Mouse (Mus musculus) lung, embryonic 14.5 days (tissue): ENCODE results near the gene Tmem176b. TPM values are rescaled to one million over a fixed set of nuclear protein-coding genes. Genes with fewer than 3 reads are reported as not detected.
"Not testable (repeated sequence)": the region's sequence is repeated elsewhere in the genome, so short reads cannot be mapped to it uniquely, and the experiment has no call there.

ENCODE experiments used
- ATAC-seq: fragments of 200-750 bp; cut with Nextera tagmentation; 2 replicates; pipeline ENCODE4 v1.8.0; 2017; ENCODE audit warnings: mild to moderate bottlenecking, moderate TSS enrichment, moderate library complexity; ENCODE audit not compliant: insufficient read depth
- DNase-seq: peaks from one replicate; pipeline ENCODE4 v3.0.0-alpha.2; 2015
- H3K27ac ChIP-seq: fragments of 300-500 bp; sonication (generic); 2 replicates; pipeline ENCODE4 v1.5.1; 2014; ENCODE audit warnings: low read depth, mild to moderate bottlenecking, moderate library complexity
- H3K27me3 ChIP-seq: fragments of 300-500 bp; sonication (generic); 2 replicates; pipeline ENCODE4 v1.6.1; 2014; ENCODE audit warnings: low read length, control low read depth; ENCODE audit not compliant: insufficient read depth
- H3K36me3 ChIP-seq: fragments of 300-500 bp; sonication (generic); 2 replicates; pipeline ENCODE4 v1.6.1; 2014; ENCODE audit warnings: control low read depth; ENCODE audit not compliant: insufficient read depth
- H3K4me1 ChIP-seq: fragments of 300-500 bp; sonication (generic); 2 replicates; pipeline ENCODE4 v1.6.1; 2014; ENCODE audit warnings: antibody characterized with exemption, control low read depth; ENCODE audit not compliant: insufficient read depth
- H3K4me2 ChIP-seq: fragments of 300-500 bp; sonication (generic); 2 replicates; pipeline ENCODE4 v1.6.1; 2014; ENCODE audit warnings: mild to moderate bottlenecking
- H3K4me3 ChIP-seq: fragments of 300-500 bp; sonication (generic); 2 replicates; pipeline ENCODE4 v1.5.1; 2014; ENCODE audit warnings: low read depth, low read length
- H3K9ac ChIP-seq: fragments of 300-500 bp; sonication (generic); 2 replicates; pipeline ENCODE4 v1.6.1; 2014
- H3K9me3 ChIP-seq: fragments of 300-500 bp; sonication (generic); 2 replicates; pipeline ENCODE4 v1.6.1; 2016; ENCODE audit warnings: low read depth, low read length, control low read depth
- CTCF ChIP-seq: IDR thresholded peaks from 2 replicates; pipeline ENCODE4 v1.5.1; 2016; ENCODE audit warnings: antibody characterized with exemption, low read depth
- WGBS: fragments of 180-500 bp; shearing (Covaris S2); extraction: QIAGEN DNeasy Blood & Tissue Kit; methylation state at CpG from one replicate; pipeline ENCODE4 v1.1.7; 2014; 5-methylcytosine and 5-hydroxymethylcytosine counted together
- polyA plus RNA-seq: library from polyadenylated mRNA; unstranded; fragments of >200 nt; fragmentation: Nextera tagmentation; extraction: Ambion mirVana; gene quantifications from 2 replicates; pipeline ENCODE4 v1.2.1, GENCODE M21; 2014

The Tmem176b gene
- polyA plus RNA-seq, 1 experiment from 2014 or later: 409 TPM

DNA sequence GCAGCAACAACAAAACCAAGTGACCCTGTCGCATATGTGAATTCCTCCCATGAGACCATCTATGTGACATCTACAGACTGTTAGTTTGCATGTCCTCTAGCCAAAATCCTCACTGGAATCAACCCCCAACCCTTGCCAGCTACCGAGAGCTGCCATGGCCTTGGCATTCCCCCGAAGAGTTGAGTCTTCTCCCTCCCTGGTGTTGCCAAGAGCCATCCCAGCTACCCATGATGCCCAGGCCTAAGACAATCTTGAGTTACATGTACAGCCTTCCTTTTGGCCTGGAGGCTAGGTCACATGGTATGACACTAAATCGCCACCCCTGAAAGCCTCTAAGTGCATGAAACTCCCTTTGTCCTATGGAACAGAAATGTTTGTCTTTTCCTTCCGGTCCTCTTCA lies 10.2 kb downstream of the Tmem176b start:
- no peak overlapping the region for H3K9ac ChIP-seq
- H3K4me1 ChIP-seq: 0 out of 2 replicates have a peak, but pooled peaks cover 3% of the 10 kb centered on the region
- no peak overlapping the region for H3K4me3 ChIP-seq
- ATAC-seq (no peak), DNase-seq (no peak)
- no peak for TF ChIP-seq CTCF
- WGBS: 85% methylated on average over 5 of the region's 5 CpGs
- no peak overlapping the region for H3K4me2 ChIP-seq
- H3K27me3 ChIP-seq: no peaks in the 10 kb centered on the region
- H3K27ac ChIP-seq: no peak overlapping the region
- peaks cover 40% of the 10 kb centered on the region for H3K36me3 ChIP-seq
- H3K9me3 ChIP-seq: no peaks in the 10 kb centered on the region

DNA sequence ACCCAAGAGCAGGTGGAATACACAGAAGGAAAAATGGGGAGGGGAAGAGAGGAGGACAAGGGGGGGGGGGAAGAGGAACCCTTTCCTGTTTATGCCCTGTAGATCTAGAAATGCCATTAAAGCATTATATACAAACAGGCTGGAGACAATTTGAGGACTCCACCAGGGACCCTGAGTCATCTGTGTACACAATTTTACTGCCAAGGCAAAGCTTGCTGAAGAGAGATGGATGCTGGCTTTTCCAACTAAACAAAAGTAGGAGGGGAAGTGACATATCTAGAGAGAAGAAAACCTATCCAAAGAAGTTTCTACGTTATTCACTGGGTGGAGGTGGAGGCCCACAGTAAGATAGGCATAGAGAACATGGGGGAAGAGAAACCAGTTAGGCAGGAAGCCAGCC lies 11.1 kb downstream of the Tmem176b start:
- Histone ChIP-seq H3K27me3 (no peaks in the 10 kb centered on the region), H3K4me3 (no peak overlapping the region), H3K27ac (no peak overlapping the region), H3K4me2 (no peak overlapping the region), H3K9me3 (no peaks in the 10 kb centered on the region), H3K36me3 (peaks cover 31% of the 10 kb centered on the region), H3K9ac (no peak overlapping the region), H3K4me1 (0 out of 2 replicates have a peak, but pooled peaks cover 3% of the 10 kb centered on the region)
- ATAC-seq: no peak
- 26% methylated on average over 1 of the region's 1 CpGs for WGBS
- no peak for DNase-seq
- TF ChIP-seq CTCF: no peak

DNA sequence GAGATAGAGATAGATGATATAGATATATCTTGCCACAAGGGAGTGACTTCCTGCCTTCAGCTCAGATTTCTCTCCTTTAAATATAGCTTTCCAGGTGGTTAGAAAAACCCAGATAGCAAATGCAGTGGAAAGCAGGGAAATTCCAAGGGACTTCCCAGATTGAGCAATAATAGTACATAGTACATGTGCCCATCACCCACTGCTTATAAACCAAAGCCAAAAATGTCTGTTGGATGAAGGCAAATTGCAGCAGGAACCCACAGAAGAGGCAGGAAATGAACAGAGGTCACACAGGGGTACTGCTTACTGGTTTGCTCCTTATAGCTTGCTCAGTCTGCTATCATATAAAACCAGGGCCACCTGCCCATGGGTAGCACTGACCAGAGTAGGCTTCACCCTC lies 11.6 kb downstream of the Tmem176b start:
- H3K27ac ChIP-seq: no peak overlapping the region

DNA sequence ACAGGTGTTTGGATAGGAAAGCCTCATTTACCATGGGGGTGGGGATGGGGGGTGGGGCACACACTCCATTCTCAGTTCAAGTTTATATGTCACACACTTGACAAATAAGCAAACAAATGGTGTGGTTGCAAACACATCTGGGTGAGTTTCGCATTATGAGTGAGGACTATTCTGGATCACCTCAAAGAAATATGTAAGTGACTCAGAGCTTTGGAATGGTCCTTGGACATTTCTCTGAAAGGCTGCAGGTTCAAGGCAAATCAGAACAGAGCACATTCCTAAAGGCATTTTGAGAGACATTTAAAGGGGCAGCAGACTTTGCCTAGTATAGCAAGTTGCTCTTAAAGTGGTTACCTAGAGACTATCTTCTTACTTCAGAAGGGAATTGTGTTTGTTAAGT lies 12.3 kb downstream of the Tmem176b start:
- Histone ChIP-seq H3K27me3 (no peaks in the 10 kb centered on the region), H3K9me3 (no peaks in the 10 kb centered on the region), H3K36me3 (peaks cover 18% of the 10 kb centered on the region), H3K4me2 (no peak overlapping the region), H3K4me3 (no peak overlapping the region), H3K4me1 (0 out of 2 replicates have a peak, but pooled peaks cover 3% of the 10 kb centered on the region), H3K9ac (no peak overlapping the region), H3K27ac (no peak overlapping the region)
- peak; percentile 50 for DNase-seq
- TF ChIP-seq CTCF: no peak
- 46% methylated on average over 1 of the region's 1 CpGs for WGBS
- ATAC-seq: peak; percentile 44; the same call in 1 of the 2 replicates

More for the DNA sequence above, 11.6 kb downstream of the Tmem176b start:
- no peaks in the 10 kb centered on the region for H3K9me3 ChIP-seq
- no peak overlapping the region for H3K9ac ChIP-seq
- DNase-seq (no peak), ATAC-seq (no peak)
- no peak overlapping the region for H3K4me3 ChIP-seq
- H3K36me3 ChIP-seq: peaks cover 25% of the 10 kb centered on the region
- no peak overlapping the region for H3K4me2 ChIP-seq
- no peaks in the 10 kb centered on the region for H3K27me3 ChIP-seq
- H3K4me1 ChIP-seq: 0 out of 2 replicates have a peak, but pooled peaks cover 3% of the 10 kb centered on the region
- TF ChIP-seq CTCF: no peak

DNA sequence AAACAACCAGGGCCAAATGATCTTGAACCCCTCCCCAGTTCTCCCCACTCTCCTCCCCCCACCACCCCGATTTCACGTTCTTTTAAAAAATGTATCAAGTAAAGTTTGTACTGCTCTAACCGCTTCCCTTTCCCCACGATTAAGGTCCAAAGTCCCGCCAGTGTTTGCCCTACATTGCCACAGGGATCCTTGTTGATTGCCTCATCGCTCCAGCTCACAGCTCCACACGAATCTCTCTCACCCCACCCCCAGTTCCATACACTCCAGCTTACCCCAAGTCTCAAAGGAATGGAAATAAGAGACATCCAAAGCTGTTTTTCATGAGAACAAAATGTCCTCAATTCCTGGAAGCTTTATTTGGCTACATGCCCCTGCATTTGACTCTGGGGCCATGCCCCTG lies 16.3 kb downstream of the Tmem176b start:
- no peak for ATAC-seq

DNA sequence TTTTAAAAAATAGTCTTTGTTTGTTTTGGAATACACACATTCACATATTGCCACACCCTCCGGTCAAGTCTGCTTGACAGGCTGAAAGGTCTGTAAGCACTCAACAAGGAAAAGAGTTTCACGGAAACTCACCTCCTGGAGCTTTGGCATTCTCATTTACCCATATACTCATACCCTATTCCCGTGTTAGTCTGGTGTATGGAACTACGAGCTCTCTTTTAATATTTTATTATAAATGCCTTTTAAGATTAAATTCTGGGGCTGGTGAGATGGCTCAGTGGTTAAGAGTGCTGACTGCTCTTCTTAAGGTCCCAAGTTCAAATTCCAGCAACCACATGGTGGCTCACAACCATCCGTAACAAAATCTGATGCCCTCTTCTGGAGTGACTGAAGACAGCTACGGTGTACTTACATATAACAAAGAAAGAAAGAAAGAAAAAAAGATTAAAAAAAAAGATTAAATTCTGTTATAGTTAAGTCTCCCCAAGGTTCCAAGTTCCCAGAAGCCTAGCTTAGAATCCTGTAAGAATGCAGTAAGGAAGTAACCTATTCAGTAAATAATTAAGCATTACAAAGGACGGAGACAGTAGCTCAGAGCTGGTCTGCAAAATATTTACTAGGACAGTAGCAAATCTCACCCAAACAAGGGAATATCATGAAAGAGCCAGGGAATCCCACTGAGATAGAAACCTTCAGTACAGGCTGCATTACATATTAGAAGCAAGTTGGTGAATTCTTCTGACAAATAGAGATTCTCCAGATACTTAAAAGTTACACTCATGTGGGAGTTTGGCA lies 19.1 kb downstream of the Tmem176b start:
- ATAC-seq, H3K27ac ChIP-seq, H3K9me3 ChIP-seq, H3K4me2 ChIP-seq, H3K4me3 ChIP-seq, H3K4me1 ChIP-seq, H3K36me3 ChIP-seq, DNase-seq, H3K9ac ChIP-seq, H3K27me3 ChIP-seq: not testable (repeated sequence)
- WGBS: 76% methylated on average over 7 of the region's 7 CpGs

More for the DNA sequence above, 16.3 kb downstream of the Tmem176b start:
- Histone ChIP-seq H3K27me3 (no peaks in the 10 kb centered on the region), H3K4me3 (no peak overlapping the region), H3K4me2 (no peak overlapping the region), H3K36me3 (no peaks in the 10 kb centered on the region), H3K4me1 (peaks cover 7% of the 10 kb centered on the region; the same call in 1 of the 2 replicates), H3K9me3 (no peaks in the 10 kb centered on the region), H3K27ac (no peak overlapping the region), H3K9ac (no peak overlapping the region)
- WGBS: 51% methylated on average over 7 of the region's 7 CpGs
- no peak for DNase-seq
- TF ChIP-seq CTCF: no peak

DNA sequence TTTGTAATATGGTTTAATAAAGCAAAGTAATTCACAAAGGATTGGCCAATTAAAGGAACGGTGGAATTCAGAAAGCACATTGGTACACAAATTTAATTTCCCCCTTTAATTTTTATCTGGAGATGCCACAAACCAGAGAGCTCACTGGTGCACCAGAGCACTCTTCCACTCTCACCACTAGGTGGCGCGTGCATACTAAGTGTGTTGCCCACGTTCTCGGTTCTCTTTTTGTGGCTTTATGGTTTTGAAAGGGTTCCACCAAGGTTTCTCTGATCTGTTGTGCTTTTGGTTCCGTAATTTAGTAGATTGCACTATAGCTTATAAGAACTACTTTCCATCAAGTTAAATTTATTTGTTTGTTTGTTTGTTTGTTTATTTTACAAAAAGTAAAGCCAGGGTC lies 23.5 kb downstream of the Tmem176b start:
- peak; percentile 96 for DNase-seq
- Histone ChIP-seq H3K9me3 (no peaks in the 10 kb centered on the region), H3K4me1 (no peaks in the 10 kb centered on the region), H3K4me3 (no peak overlapping the region), H3K27me3 (no peaks in the 10 kb centered on the region), H3K9ac (no peak overlapping the region), H3K27ac (no peak overlapping the region), H3K36me3 (no peaks in the 10 kb centered on the region), H3K4me2 (no peak overlapping the region)
- TF ChIP-seq CTCF: peak; percentile 94
- 2% methylated on average over 6 of the region's 6 CpGs for WGBS
- ATAC-seq: peak; percentile 73
